Mouse (Mus musculus) cerebellum, adult 8-10 months (tissue): ENCODE measurements around the gene Rpl9-ps1.

Experiments used
- DNase-seq: peaks from one replicate; pipeline ENCODE4 v3.0.0; 2022

The Rpl9-ps1 gene

GRCm38 (mm10) chr11:83645521-83645920, at the start of gene Rpl9-ps1:
Rpl9-ps1 (minus strand) TSS chr11:83645621.
- DNase-seq: no peak

- DNase-seq: no peak
Observed at GRCm38 (mm10) chr11:83692008-83692407, 46.6 kb upstream of the Rpl9-ps1 start.

- no peak for DNase-seq
Observed at GRCm38 (mm10) chr11:83689918-83690317, 44.5 kb upstream of the Rpl9-ps1 start.

- no peak for DNase-seq
Observed at GRCm38 (mm10) chr11:83675665-83676064, 30.2 kb upstream of the Rpl9-ps1 start.

- DNase-seq: peak; percentile 0
Observed at GRCm38 (mm10) chr11:83671743-83672142, 26.3 kb upstream of the Rpl9-ps1 start.

GRCm38 (mm10) chr11:83663532-83663931, 18.1 kb upstream of the Rpl9-ps1 start:
- DNase-seq: no peak

GRCm38 (mm10) chr11:83662204-83662603, 16.8 kb upstream of the Rpl9-ps1 start, which contains the start of gene Ccl4:
Ccl4 (plus strand) TSS chr11:83662584.
- DNase-seq: no peak

GRCm38 (mm10) chr11:83658797-83659196, 13.4 kb upstream of the Rpl9-ps1 start:
- no peak for DNase-seq

GRCm38 (mm10) chr11:83657508-83657907, 12.1 kb upstream of the Rpl9-ps1 start:
- DNase-seq: no peak

GRCm38 (mm10) chr11:83654606-83655005, 9.2 kb upstream of the Rpl9-ps1 start:
- no peak for DNase-seq

GRCm38 (mm10) chr11:83649305-83649841, 4.0 kb upstream of the Rpl9-ps1 start, which contains the start of gene Ccl3:
Ccl3 (minus strand) TSS chr11:83649355.
- DNase-seq: no peak

- no peak for DNase-seq
Observed at GRCm38 (mm10) chr11:83646356-83647149, 1.1 kb upstream of the Rpl9-ps1 start.

GRCm38 (mm10) chr11:83641216-83641615, 4.2 kb downstream of the Rpl9-ps1 start:
- no peak for DNase-seq

- DNase-seq: no peak
Observed at GRCm38 (mm10) chr11:83640141-83640540, 5.3 kb downstream of the Rpl9-ps1 start.

- no peak for DNase-seq
Observed at GRCm38 (mm10) chr11:83639533-83639932, 5.9 kb downstream of the Rpl9-ps1 start.

- DNase-seq: no peak
Observed at GRCm38 (mm10) chr11:83638934-83639333, 6.5 kb downstream of the Rpl9-ps1 start.

GRCm38 (mm10) chr11:83636742-83637235, 8.6 kb downstream of the Rpl9-ps1 start:
- DNase-seq: no peak

- no peak for DNase-seq
Observed at GRCm38 (mm10) chr11:83634898-83635297, 10.5 kb downstream of the Rpl9-ps1 start.

- DNase-seq: no peak
Observed at GRCm38 (mm10) chr11:83634425-83634824, 11.0 kb downstream of the Rpl9-ps1 start.

- DNase-seq: no peak
Observed at GRCm38 (mm10) chr11:83632744-83633143, 12.7 kb downstream of the Rpl9-ps1 start.

- DNase-seq: no peak
Observed at GRCm38 (mm10) chr11:83631065-83631464, 14.4 kb downstream of the Rpl9-ps1 start.

- DNase-seq: no peak
Observed at GRCm38 (mm10) chr11:83630630-83631029, 14.8 kb downstream of the Rpl9-ps1 start.

GRCm38 (mm10) chr11:83628808-83629207, 16.6 kb downstream of the Rpl9-ps1 start:
- no peak for DNase-seq

GRCm38 (mm10) chr11:83623586-83623985, 21.8 kb downstream of the Rpl9-ps1 start:
- DNase-seq: no peak
